In the genomic region with DNA sequence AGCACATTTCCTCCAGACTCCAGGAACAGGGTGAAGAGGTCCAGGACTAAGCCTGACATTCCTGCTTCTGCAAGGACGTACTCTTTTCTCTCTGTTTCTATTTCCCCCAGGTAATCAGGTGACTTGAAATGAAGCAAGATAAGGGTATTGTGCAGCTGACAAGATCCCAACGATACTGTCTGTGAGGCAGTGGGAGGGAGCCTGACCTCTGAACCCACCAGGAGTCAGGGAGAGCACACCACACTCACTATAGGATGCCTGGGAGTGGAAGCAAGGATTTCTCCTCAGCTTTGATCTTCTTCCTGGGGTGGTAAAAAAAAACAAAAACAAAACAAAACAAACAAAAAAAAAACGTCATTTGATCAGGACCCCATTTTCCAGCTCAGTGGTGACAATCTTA, we compare ENCODE assay signal across 22 mouse cellular contexts.
DNase-seq lines count a peak whose midpoint lies in the region; ATAC-seq and TF ChIP-seq lines count a peak whose summit lies in the region.
"Had no signal": no experiment of that assay in that cellular context is flagged by ENCODE, and none has a peak within 500 bp of the region (broad histone marks: within the 10 kb centered on the region; RNA-seq: fewer than 3 reads in every experiment).

No protein-coding gene starts in this region.

- no peak for TF ChIP-seq CTCF in intestine, postnatal 0 days (IDR thresholded peaks at IDR 0.05; ENCODE audit: low read depth)

- no peak overlapping the region for H3K4me3 ChIP-seq in forebrain, embryonic 10.5 days
- H3K4me3 ChIP-seq in forebrain, embryonic 16.5 days (replicated peaks; ENCODE audit: low read length), result no peak overlapping the region
- no peak overlapping the region for H3K4me3 ChIP-seq in heart, embryonic 15.5 days
- no peak overlapping the region for H3K4me3 ChIP-seq in intestine, embryonic 15.5 days (replicated peaks)
- no peak overlapping the region for H3K4me3 ChIP-seq in intestine, postnatal 0 days (ENCODE audit: low read depth, low read length)
- no peak overlapping the region for H3K4me3 ChIP-seq in intestine, embryonic 16.5 days (ENCODE audit: low read length)
- H3K4me3 ChIP-seq: embryonic facial prominence, embryonic 10.5 days; embryonic facial prominence, embryonic 12.5 days had no signal

- peak overlapping the region; percentile 60; the same call in 1 of the 2 replicates for H3K27ac ChIP-seq in forebrain, embryonic 10.5 days
- H3K27ac ChIP-seq in forebrain, embryonic 16.5 days (ENCODE audit: low read length), result no peak overlapping the region
- H3K27ac ChIP-seq in heart, embryonic 15.5 days, result no peak overlapping the region
- no peak overlapping the region for H3K27ac ChIP-seq in intestine, embryonic 15.5 days
- H3K27ac ChIP-seq in intestine, postnatal 0 days (ENCODE audit: low read depth, low read length), result no peak overlapping the region
- no peak overlapping the region for H3K27ac ChIP-seq in intestine, embryonic 16.5 days (ENCODE audit: low read length)
- H3K27ac ChIP-seq: embryonic facial prominence, embryonic 10.5 days; embryonic facial prominence, embryonic 12.5 days had no signal

- H3K27me3 ChIP-seq in forebrain, embryonic 10.5 days (ENCODE audit: poor library complexity, severe bottlenecking), result peaks cover 94% of the 10 kb centered on the region
- peaks cover 30% of the 10 kb centered on the region for H3K27me3 ChIP-seq in forebrain, embryonic 16.5 days (replicated peaks; ENCODE audit: control insufficient read depth, insufficient read depth, low read length)
- H3K27me3 ChIP-seq in heart, embryonic 15.5 days, result peaks cover 27% of the 10 kb centered on the region
- 0 out of 2 replicates have a peak, but pooled peaks cover 6% of the 10 kb centered on the region for H3K27me3 ChIP-seq in intestine, embryonic 15.5 days (replicated peaks)
- H3K27me3 ChIP-seq in intestine, postnatal 0 days (replicated peaks; ENCODE audit: control insufficient read depth, insufficient read depth, low read length), result 0 out of 2 replicates have a peak, but pooled peaks cover 5% of the 10 kb centered on the region
- H3K27me3 ChIP-seq in intestine, embryonic 16.5 days (replicated peaks; ENCODE audit: control insufficient read depth, insufficient read depth, low read length), result peaks cover 5% of the 10 kb centered on the region; the same call in 1 of the 2 replicates

- H3K4me2 ChIP-seq in forebrain, embryonic 16.5 days (ENCODE audit: low read length), result no peak overlapping the region
- H3K4me2 ChIP-seq in heart, embryonic 15.5 days, result no peak overlapping the region
- H3K4me2 ChIP-seq in intestine, embryonic 15.5 days (replicated peaks), result no peak overlapping the region
- no peak overlapping the region for H3K4me2 ChIP-seq in intestine, postnatal 0 days (replicated peaks; ENCODE audit: low read depth)
- H3K4me2 ChIP-seq in intestine, embryonic 16.5 days (ENCODE audit: low read depth, low read length), result no peak overlapping the region
- H3K4me2 ChIP-seq: embryonic facial prominence, embryonic 12.5 days had no signal

- peaks cover 55% of the 10 kb centered on the region for H3K4me1 ChIP-seq in forebrain, embryonic 10.5 days
- peaks cover 35% of the 10 kb centered on the region for H3K4me1 ChIP-seq in forebrain, embryonic 16.5 days (replicated peaks; ENCODE audit: control insufficient read depth, insufficient read depth, low read length)
- H3K4me1 ChIP-seq in heart, embryonic 15.5 days (replicated peaks), result no peaks in the 10 kb centered on the region
- no peaks in the 10 kb centered on the region for H3K4me1 ChIP-seq in intestine, embryonic 15.5 days (replicated peaks)
- no peaks in the 10 kb centered on the region for H3K4me1 ChIP-seq in intestine, postnatal 0 days (replicated peaks; ENCODE audit: control insufficient read depth, insufficient read depth, low read length)
- H3K4me1 ChIP-seq in intestine, embryonic 16.5 days (ENCODE audit: control insufficient read depth, insufficient read depth, low read length), result no peaks in the 10 kb centered on the region

- no peaks in the 10 kb centered on the region for H3K9me3 ChIP-seq in forebrain, embryonic 10.5 days
- no peaks in the 10 kb centered on the region for H3K9me3 ChIP-seq in forebrain, embryonic 16.5 days (ENCODE audit: control insufficient read depth, low read length)
- H3K9me3 ChIP-seq in heart, embryonic 15.5 days (replicated peaks), result no peaks in the 10 kb centered on the region
- no peaks in the 10 kb centered on the region for H3K9me3 ChIP-seq in intestine, embryonic 15.5 days
- H3K9me3 ChIP-seq in intestine, postnatal 0 days (ENCODE audit: control insufficient read depth), result no peaks in the 10 kb centered on the region
- H3K9me3 ChIP-seq in intestine, embryonic 16.5 days (ENCODE audit: control insufficient read depth, low read length), result no peaks in the 10 kb centered on the region
- H3K9me3 ChIP-seq: embryonic facial prominence, embryonic 10.5 days; embryonic facial prominence, embryonic 12.5 days; G1E had no signal

- ATAC-seq in forebrain, embryonic 16.5 days, result no peak
- ATAC-seq in heart, embryonic 15.5 days (replicated peaks; ENCODE audit: insufficient number of reproducible peaks, insufficient read depth, low FRiP score, low read depth), result 0 out of 2 replicates have a peak, but pooled peaks have one; percentile 14
- ATAC-seq in intestine, embryonic 15.5 days, result peak; percentile 78
- ATAC-seq in intestine, postnatal 0 days, result no peak
- ATAC-seq in intestine, embryonic 16.5 days, result peak; percentile 76
- ATAC-seq: activated CD4-positive, CD25-positive, alpha-beta regulatory T cell, adult 4 months; CD4-positive, CD25-positive, alpha-beta regulatory T cell, adult 4 months; forebrain, postnatal 0 days; Patski had no signal

- no peak overlapping the region for H3K9ac ChIP-seq in forebrain, embryonic 16.5 days (replicated peaks; ENCODE audit: low read depth, low read length)
- H3K9ac ChIP-seq in heart, embryonic 15.5 days, result no peak overlapping the region
- no peak overlapping the region for H3K9ac ChIP-seq in intestine, embryonic 15.5 days
- H3K9ac ChIP-seq in intestine, postnatal 0 days (ENCODE audit: low read depth, low read length), result no peak overlapping the region
- no peak overlapping the region for H3K9ac ChIP-seq in intestine, embryonic 16.5 days (ENCODE audit: low read depth, low read length)
- H3K9ac ChIP-seq: embryonic facial prominence, embryonic 12.5 days; forebrain, postnatal 0 days had no signal

- no peaks in the 10 kb centered on the region for H3K36me3 ChIP-seq in forebrain, embryonic 10.5 days (replicated peaks)
- H3K36me3 ChIP-seq in forebrain, embryonic 16.5 days (ENCODE audit: control insufficient read depth, insufficient read depth), result no peaks in the 10 kb centered on the region
- H3K36me3 ChIP-seq in heart, embryonic 15.5 days, result no peaks in the 10 kb centered on the region
- H3K36me3 ChIP-seq in intestine, embryonic 15.5 days, result no peaks in the 10 kb centered on the region
- no peaks in the 10 kb centered on the region for H3K36me3 ChIP-seq in intestine, postnatal 0 days (ENCODE audit: control insufficient read depth, insufficient read depth)
- H3K36me3 ChIP-seq in intestine, embryonic 16.5 days (ENCODE audit: control insufficient read depth, insufficient read depth, low read length), result no peaks in the 10 kb centered on the region
- H3K36me3 ChIP-seq: embryonic facial prominence, embryonic 10.5 days; embryonic facial prominence, embryonic 12.5 days; G1E had no signal

- WGBS in forebrain, embryonic 10.5 days, result 25% methylated on average over 3 of the region's 3 CpGs
- 26% methylated on average over 3 of the region's 3 CpGs for WGBS in forebrain, embryonic 16.5 days
- WGBS in heart, embryonic 15.5 days, result 32% methylated on average over 3 of the region's 3 CpGs
- WGBS in intestine, embryonic 15.5 days, result 23% methylated on average over 3 of the region's 3 CpGs
- WGBS in intestine, postnatal 0 days, result 17% methylated on average over 3 of the region's 3 CpGs
- WGBS in intestine, embryonic 16.5 days, result 27% methylated on average over 3 of the region's 3 CpGs

- DNase-seq in forebrain, embryonic 10.5 days (ENCODE audit: extremely low spot score, low spot score), result no peak
- DNase-seq in heart, adult 11 months, result no peak
- DNase-seq: adrenal gland, adult 8-10 months; adrenal gland, postnatal 14 days; adrenal gland, postnatal 36 days; B cell, adult 2 months; cerebellum, adult 11-12 months; cerebellum, adult 2 months; cerebellum, adult 9-10 months; cerebellum, postnatal 25 days had no signal

Comparison
In these comparisons a context has a peak if more than half of its experiments do, and no peak if none do; other contexts are left out.
1. ATAC-seq: peak in heart, embryonic 15.5 days (single experiment), intestine, embryonic 15.5 days (single experiment) and intestine, embryonic 16.5 days (single experiment); none in forebrain, embryonic 16.5 days (single experiment) and intestine, postnatal 0 days (single experiment).